Mouse (Mus musculus) lung, embryonic 16.5 days (tissue): ENCODE measurements at regions not wholly inside any gene's neighbourhood (a gene's known extent, or its start where the extent isn't known, plus 50 kb on each side); places are given as distances from the start of the nearest gene placed in this dataset.
"Not testable (repeated sequence)": the region's sequence is repeated elsewhere in the genome, so short reads cannot be mapped to it uniquely, and the experiment has no call there.

ENCODE experiments used
- ATAC-seq: fragments of 200-750 bp; cut with Nextera tagmentation; 2 replicates; pipeline ENCODE4 v1.8.0; 2017; ENCODE audit warnings: low read depth, mild to moderate bottlenecking, moderate library complexity
- H3K27ac ChIP-seq: fragments of 300-500 bp; sonication (generic); 2 replicates; pipeline ENCODE4 v1.5.1; 2014; ENCODE audit warnings: mild to moderate bottlenecking, control low read depth, low read length
- H3K27me3 ChIP-seq: fragments of 300-500 bp; sonication (generic); 2 replicates; pipeline ENCODE4 v1.6.1; 2014; ENCODE audit warnings: low read depth, low read length, mixed read lengths; ENCODE audit not compliant: control insufficient read depth, insufficient read depth
- H3K36me3 ChIP-seq: fragments of 300-500 bp; sonication (generic); 2 replicates; pipeline ENCODE4 v1.6.1; 2014; ENCODE audit warnings: low read length; ENCODE audit not compliant: control insufficient read depth, insufficient read depth
- H3K4me1 ChIP-seq: fragments of 300-500 bp; sonication (generic); replicated peaks from 2 replicates; pipeline ENCODE4 v1.6.1; 2014; ENCODE audit warnings: low read length, mixed read lengths; ENCODE audit not compliant: control insufficient read depth, insufficient read depth
- H3K4me2 ChIP-seq: fragments of 300-500 bp; sonication (generic); 2 replicates; pipeline ENCODE4 v1.6.1; 2014; ENCODE audit warnings: low read depth, low read length, control low read depth
- H3K4me3 ChIP-seq: fragments of 300-500 bp; sonication (generic); 2 replicates; pipeline ENCODE4 v1.5.1; 2014; ENCODE audit warnings: mild to moderate bottlenecking, low read length, control low read depth
- H3K9ac ChIP-seq: fragments of 300-500 bp; sonication (generic); 2 replicates; pipeline ENCODE4 v1.6.1; 2014; ENCODE audit warnings: low read length, control low read depth
- H3K9me3 ChIP-seq: fragments of 300-500 bp; sonication (generic); 2 replicates; pipeline ENCODE4 v1.6.1; 2016; ENCODE audit warnings: low read length; ENCODE audit not compliant: control insufficient read depth
- whole genome bisulfite sequencing: fragments of 180-500 bp; shearing (Covaris S2); extraction: QIAGEN DNeasy Blood & Tissue Kit; methylation state at CpG from one replicate; pipeline ENCODE4 v1.1.7; 2014; 5-methylcytosine and 5-hydroxymethylcytosine counted together

DNA sequence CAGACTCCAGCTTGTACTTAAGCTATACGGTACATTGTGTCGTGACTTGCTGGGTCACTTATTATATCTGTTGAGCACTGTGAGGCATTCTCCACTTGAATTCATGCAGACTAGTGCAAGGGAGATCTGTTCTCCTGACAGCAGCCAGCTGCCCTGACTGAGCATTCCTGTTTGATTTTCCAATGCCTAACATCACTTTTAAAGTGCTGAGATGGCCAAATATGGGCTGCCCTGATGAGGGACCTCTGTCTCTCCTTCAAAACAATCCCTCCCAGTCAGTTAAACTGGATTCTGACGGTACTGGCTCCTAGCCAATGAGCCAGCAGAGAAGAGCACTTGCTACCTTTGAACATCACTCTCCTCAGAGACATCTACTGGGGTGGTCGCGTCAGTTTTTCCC lies 57.6 kb upstream of the Lekr1 start:
- no peak overlapping the region for H3K9ac ChIP-seq
- WGBS = 26% methylated on average over 5 of the region's 5 CpGs
- no peak overlapping the region for H3K4me2 ChIP-seq
- peak; percentile 56 for ATAC-seq
- no peaks in the 10 kb centered on the region for H3K9me3 ChIP-seq
- no peaks in the 10 kb centered on the region for H3K36me3 ChIP-seq
- peaks cover 16% of the 10 kb centered on the region; the same call in 1 of the 2 replicates for H3K4me1 ChIP-seq
- H3K4me3 ChIP-seq = no peak overlapping the region
- no peaks in the 10 kb centered on the region for H3K27me3 ChIP-seq
- no peak overlapping the region for H3K27ac ChIP-seq

DNA sequence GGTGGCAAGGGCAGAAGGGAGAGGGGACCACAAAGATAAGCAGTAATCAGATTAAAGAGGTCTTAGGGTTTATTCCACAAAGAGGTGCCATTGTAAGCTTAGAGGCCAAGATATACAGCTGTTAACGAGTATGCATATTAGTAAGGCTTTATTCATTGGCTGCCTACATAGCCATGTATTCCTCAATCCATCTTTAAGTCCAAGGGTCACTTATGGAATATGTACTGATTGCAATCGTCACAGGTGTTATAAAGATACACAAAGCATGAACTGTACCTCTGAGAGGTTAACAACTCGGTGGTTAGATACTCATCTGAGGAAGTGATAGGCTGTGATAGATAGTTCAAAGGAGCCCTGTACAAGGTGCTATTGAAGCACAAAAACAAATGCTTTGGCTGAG lies 54.3 kb upstream of the Lekr1 start:
- Histone ChIP-seq H3K9ac (no peak overlapping the region), H3K4me2 (no peak overlapping the region), H3K4me1 (peaks cover 16% of the 10 kb centered on the region; the same call in 1 of the 2 replicates), H3K27ac (peak overlapping the region; percentile 77), H3K27me3 (no peaks in the 10 kb centered on the region), H3K36me3 (no peaks in the 10 kb centered on the region), H3K4me3 (no peak overlapping the region), H3K9me3 (no peaks in the 10 kb centered on the region)
- 46% methylated on average over 3 of the region's 3 CpGs for WGBS
- no peak for ATAC-seq

DNA sequence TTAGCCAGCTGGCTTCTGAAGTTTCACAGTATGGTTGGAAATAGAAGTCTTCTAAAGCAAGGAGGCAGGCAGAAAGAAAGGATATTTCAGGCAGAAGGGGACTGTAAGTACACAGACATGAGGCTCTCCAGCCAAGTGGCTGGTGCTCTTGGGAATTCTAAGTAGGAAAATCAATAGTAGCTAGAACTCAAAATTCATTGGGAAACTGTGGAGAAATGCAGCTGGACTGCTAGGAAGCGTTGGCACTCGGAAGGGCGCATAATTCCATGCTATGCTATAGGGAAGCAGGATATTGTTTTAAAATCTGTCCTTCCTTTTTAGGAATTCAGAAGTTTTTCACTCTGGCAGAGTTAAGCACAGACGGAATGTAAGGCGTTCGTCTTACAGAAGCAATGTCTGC lies 53.6 kb upstream of the Lekr1 start:
- H3K4me1 ChIP-seq = peaks cover 16% of the 10 kb centered on the region; the same call in 1 of the 2 replicates
- WGBS = 23% methylated on average over 6 of the region's 6 CpGs
- no peaks in the 10 kb centered on the region for H3K36me3 ChIP-seq
- peak overlapping the region; percentile 77 for H3K27ac ChIP-seq
- no peaks in the 10 kb centered on the region for H3K9me3 ChIP-seq
- H3K27me3 ChIP-seq = no peaks in the 10 kb centered on the region
- H3K4me3 ChIP-seq = no peak overlapping the region
- ATAC-seq = peak; percentile 77
- no peak overlapping the region for H3K9ac ChIP-seq
- peak overlapping the region; percentile 31; the same call in 1 of the 2 replicates for H3K4me2 ChIP-seq

DNA sequence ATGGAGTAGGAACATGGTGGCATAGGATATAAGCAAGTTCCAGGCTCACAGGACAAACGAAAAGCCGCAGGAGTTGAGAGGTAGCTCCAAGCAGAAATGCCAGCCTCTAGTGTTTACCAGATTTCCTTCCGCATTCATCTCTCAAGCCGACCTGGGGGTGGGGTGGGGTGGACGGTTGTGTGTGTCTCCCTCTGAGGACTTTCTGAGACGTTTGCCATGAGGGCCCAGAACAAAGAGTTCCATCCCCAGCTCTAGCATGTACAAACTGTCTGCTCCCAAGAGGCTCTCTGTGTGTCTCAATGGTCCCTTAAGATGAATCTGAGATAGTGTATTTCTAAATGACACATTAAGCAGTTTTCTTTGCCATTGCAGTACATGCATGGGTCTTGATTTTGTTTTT lies 53.1 kb upstream of the Lekr1 start:
- no peak overlapping the region for H3K9ac ChIP-seq
- H3K9me3 ChIP-seq = no peaks in the 10 kb centered on the region
- WGBS = 30% methylated on average over 6 of the region's 6 CpGs
- no peaks in the 10 kb centered on the region for H3K36me3 ChIP-seq
- H3K27me3 ChIP-seq = no peaks in the 10 kb centered on the region
- H3K4me2 ChIP-seq = 0 out of 2 replicates have a peak overlapping the region, but pooled peaks have one; percentile 31
- peak overlapping the region; percentile 77 for H3K27ac ChIP-seq
- ATAC-seq = 0 out of 2 replicates have a peak, but pooled peaks have one; percentile 38
- H3K4me1 ChIP-seq = peaks cover 16% of the 10 kb centered on the region; the same call in 1 of the 2 replicates
- no peak overlapping the region for H3K4me3 ChIP-seq

DNA sequence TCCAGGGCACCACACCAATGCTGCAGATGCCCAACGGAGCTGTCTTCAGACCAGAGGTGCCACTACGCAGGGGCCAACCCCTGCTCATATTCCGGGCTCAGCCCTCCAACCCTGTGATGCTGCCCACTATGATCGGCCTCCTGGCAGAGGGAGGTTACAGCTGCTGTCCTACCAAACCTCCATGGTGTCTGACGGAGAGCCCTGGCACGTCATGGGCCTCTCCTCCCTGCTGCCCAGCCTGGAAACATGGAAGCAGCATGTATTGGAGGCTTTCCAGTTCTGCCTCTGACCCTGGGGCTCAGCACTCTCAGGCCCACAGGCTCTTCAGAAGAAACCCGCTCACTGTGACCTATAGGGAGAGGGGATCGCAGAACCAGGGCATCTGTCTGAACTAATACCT lies 51.1 kb upstream of the Lekr1 start:
- H3K4me2 ChIP-seq, H3K36me3 ChIP-seq, H3K9ac ChIP-seq, H3K27me3 ChIP-seq, H3K4me3 ChIP-seq, H3K9me3 ChIP-seq, ATAC-seq, H3K27ac ChIP-seq: not testable (repeated sequence)
- WGBS = 87% methylated on average over 8 of the region's 8 CpGs
- peaks cover 13% of the 10 kb centered on the region; the same call in 1 of the 2 replicates for H3K4me1 ChIP-seq
